Mouse (Mus musculus): ENCODE results near the gene Timm9. TPM values are rescaled to one million over a fixed set of nuclear protein-coding genes. Genes with fewer than 3 reads are reported as not detected.
"Not testable (repeated sequence)": the region's sequence is repeated elsewhere in the genome, so short reads cannot be mapped to it uniquely, and the experiment has no call there.

The Timm9 gene
- total and polyA plus RNA-seq, 2 experiments from 2014 or later: 58.0 to 147 TPM

DNA sequence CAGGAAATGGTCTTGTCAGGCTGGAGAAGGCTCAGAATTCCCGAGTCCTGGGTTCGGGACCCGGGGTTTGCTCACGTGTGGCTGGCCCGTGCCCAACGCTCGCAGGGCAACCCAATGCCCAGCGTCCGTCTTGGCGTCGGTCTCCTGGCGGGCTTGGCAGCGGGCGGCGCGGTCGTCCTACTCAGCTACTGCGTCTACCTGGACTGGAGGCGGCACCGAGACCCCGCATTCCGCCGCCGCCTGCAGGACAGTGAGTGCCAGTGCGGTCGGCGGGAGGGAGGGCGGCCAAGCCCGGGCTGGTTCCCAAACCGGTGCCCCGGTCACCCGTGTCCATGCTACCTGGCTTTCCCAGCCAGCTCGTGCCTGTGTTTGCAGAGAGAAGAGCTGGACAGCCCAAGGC lies 25.2 kb downstream of the Timm9 start, which contains the start of gene Tomm20l:
Gene Tomm20l (plus strand): TSS at position 98 of the 400 bp plus-strand sequence.
- Histone ChIP-seq H3K27ac (no peak within 1 kb of the TSS), H3K4me2 (ENCODE audit: low read depth, low read length) (peak within 1 kb of the TSS; percentile 50), H3K9ac (replicated peaks; ENCODE audit: low read length) (no peak within 1 kb of the TSS), H3K36me3 (ENCODE audit: insufficient read depth, low read length) (no peaks in the 10 kb centered on the region), H3K9me3 (ENCODE audit: low read length) (no peaks in the 10 kb centered on the region), H3K4me3 (ENCODE audit: low read length) (0 out of 2 replicates have a peak within 1 kb of the TSS, but pooled peaks have one; percentile 7), H3K27me3 (ENCODE audit: insufficient read depth, low read length) (no peaks in the 10 kb centered on the region), H3K4me1 (ENCODE audit: insufficient read depth, low read length) (peaks cover 4% of the 10 kb centered on the region; the same call in 1 of the 2 replicates)
- TF ChIP-seq CTCF (IDR thresholded peaks at IDR 0.05; ENCODE audit: low read depth): no peak; the same call in 1 of the 2 replicates
- ATAC-seq (0 out of 2 replicates have a peak, but pooled peaks have one; percentile 24), DNase-seq (ENCODE audit: low spot score) (no peak)
- 11% methylated on average over 33 of the region's 33 CpGs for WGBS

DNA sequence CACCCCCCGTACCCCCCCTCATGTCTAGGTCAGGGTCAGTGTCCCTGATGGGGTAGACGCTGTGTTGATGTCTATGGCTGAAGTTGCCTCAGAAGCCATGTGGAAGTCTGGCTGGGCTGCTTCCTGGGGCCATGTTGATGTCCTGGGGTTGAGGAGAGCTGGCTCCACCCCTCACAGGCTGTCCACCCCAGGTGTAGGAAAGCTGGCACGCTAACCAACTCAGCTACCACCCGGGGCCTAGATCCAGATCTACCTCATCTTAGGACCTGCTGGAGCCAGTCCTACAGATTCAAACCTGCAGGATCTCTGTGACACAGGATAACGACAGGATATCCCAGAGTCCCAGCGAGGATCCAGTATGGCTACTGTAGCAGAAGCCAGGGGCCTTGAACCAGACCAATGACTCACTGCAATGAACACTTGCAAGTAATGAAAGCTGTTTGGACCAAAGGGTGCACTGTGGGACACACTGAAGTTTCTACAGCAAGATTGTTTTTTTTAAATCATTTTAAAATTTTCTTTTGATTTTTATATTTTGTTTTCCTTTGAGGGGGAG lies 29.2 kb downstream of the Timm9 start:
- no peaks in the 10 kb centered on the region for H3K27me3 ChIP-seq (ENCODE audit: insufficient read depth, low read length)
- H3K36me3 ChIP-seq (ENCODE audit: insufficient read depth, low read length): no peaks in the 10 kb centered on the region
- 84% methylated on average over 6 of the region's 6 CpGs for WGBS
- H3K27ac ChIP-seq: no peak overlapping the region
- H3K9ac ChIP-seq (replicated peaks; ENCODE audit: low read length): no peak overlapping the region
- no peaks in the 10 kb centered on the region for H3K9me3 ChIP-seq (ENCODE audit: low read length)
- DNase-seq (ENCODE audit: low spot score): no peak
- no peaks in the 10 kb centered on the region for H3K4me1 ChIP-seq (ENCODE audit: insufficient read depth, low read length)
- TF ChIP-seq CTCF (IDR thresholded peaks at IDR 0.05; ENCODE audit: low read depth): no peak
- no peak overlapping the region for H3K4me3 ChIP-seq (ENCODE audit: low read length)
- ATAC-seq: no peak
- no peak overlapping the region for H3K4me2 ChIP-seq (ENCODE audit: low read depth, low read length)

GRCm38 (mm10) chr12:71104275-71104674 lies 32.2 kb downstream of the Timm9 start:
- H3K27me3 ChIP-seq (ENCODE audit: insufficient read depth, low read length); H3K27ac ChIP-seq; H3K9me3 ChIP-seq (ENCODE audit: low read length); H3K9ac ChIP-seq (replicated peaks; ENCODE audit: low read length); H3K4me2 ChIP-seq (ENCODE audit: low read depth, low read length); DNase-seq (ENCODE audit: low spot score); H3K4me1 ChIP-seq (ENCODE audit: insufficient read depth, low read length); H3K4me3 ChIP-seq (ENCODE audit: low read length); H3K36me3 ChIP-seq (ENCODE audit: insufficient read depth, low read length); ATAC-seq: not testable (repeated sequence)
- WGBS: 89% methylated on average over 4 of the region's 4 CpGs

DNA sequence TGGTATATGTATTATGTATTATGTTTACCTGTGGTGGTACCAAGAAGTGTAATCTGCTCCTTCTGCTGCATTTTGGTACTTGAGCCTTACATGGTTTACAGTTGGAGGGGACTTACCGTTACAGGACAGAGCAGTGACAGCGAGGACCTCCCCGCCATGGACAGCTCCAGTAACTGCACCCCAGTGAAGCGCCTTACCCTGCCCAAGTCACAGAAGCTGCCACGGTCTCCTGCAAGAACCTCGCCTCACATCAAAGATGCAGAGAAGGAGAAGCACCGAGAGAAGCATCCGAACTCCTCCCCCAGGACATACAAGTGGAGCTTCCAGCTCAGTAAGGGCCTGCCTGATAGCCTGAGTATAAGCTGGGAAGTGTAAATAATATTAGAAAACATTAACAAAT lies 50.2 kb downstream of the Timm9 start:
- TF ChIP-seq CTCF (IDR thresholded peaks at IDR 0.05; ENCODE audit: low read depth): no peak
- Histone ChIP-seq H3K9me3 (ENCODE audit: low read length) (no peaks in the 10 kb centered on the region), H3K36me3 (ENCODE audit: insufficient read depth, low read length) (peaks cover 4% of the 10 kb centered on the region), H3K9ac (replicated peaks; ENCODE audit: low read length) (no peak overlapping the region), H3K4me3 (ENCODE audit: low read length) (no peak overlapping the region), H3K27me3 (ENCODE audit: insufficient read depth, low read length) (no peaks in the 10 kb centered on the region), H3K4me1 (ENCODE audit: insufficient read depth, low read length) (no peaks in the 10 kb centered on the region), H3K4me2 (ENCODE audit: low read depth, low read length) (no peak overlapping the region), H3K27ac (no peak overlapping the region)
- ATAC-seq (no peak), DNase-seq (ENCODE audit: low spot score) (no peak)
- WGBS: 92% methylated on average over 8 of the region's 8 CpGs

Other genes starting within 250 kb of the Timm9 start
- 111 and 123 TPM in 2 replicates for gene Actr10, start 198.8 kb downstream of the Timm9 start, total RNA-seq (2014; rRNA removed)
- gene Actr10, start 198.8 kb downstream of the Timm9 start, polyA plus RNA-seq (2015; fragmentation: Nextera tagmentation; extraction: Ambion mirVana): 173 and 176 TPM in 2 replicates
- 99.7 and 118 TPM in 2 replicates for gene Psma3, start 162.1 kb downstream of the Timm9 start, total RNA-seq (2014; rRNA removed)
- 533 and 543 TPM in 2 replicates for gene Psma3, start 162.1 kb downstream of the Timm9 start, polyA plus RNA-seq (2015; fragmentation: Nextera tagmentation; extraction: Ambion mirVana)
- 4.7 and 7.1 TPM in 2 replicates for gene Arid4a, start 120.7 kb downstream of the Timm9 start, total RNA-seq (2014; rRNA removed)
- 32.7 and 41.4 TPM in 2 replicates for gene Arid4a, start 120.7 kb downstream of the Timm9 start, polyA plus RNA-seq (2015; fragmentation: Nextera tagmentation; extraction: Ambion mirVana)
- not detected in 2 replicates for gene Tomm20l, start 25.3 kb downstream of the Timm9 start, total RNA-seq (2014; rRNA removed)
- 0.29 TPM in 1 of 2 replicates, not detected in the other for gene Tomm20l, start 25.3 kb downstream of the Timm9 start, polyA plus RNA-seq (2015; fragmentation: Nextera tagmentation; extraction: Ambion mirVana)
- 7.2 and 7.8 TPM in 2 replicates for gene 2700049A03Rik, start 164 bp upstream of the Timm9 start, total RNA-seq (2014; rRNA removed)
- 7.4 and 7.5 TPM in 2 replicates for gene 2700049A03Rik, start 164 bp upstream of the Timm9 start, polyA plus RNA-seq (2015; fragmentation: Nextera tagmentation; extraction: Ambion mirVana)
- 40.8 and 54.3 TPM in 2 replicates for gene Dact1, start 173.2 kb upstream of the Timm9 start, total RNA-seq (2014; rRNA removed)
- 11.2 and 12.7 TPM in 2 replicates for gene Dact1, start 173.2 kb upstream of the Timm9 start, polyA plus RNA-seq (2015; fragmentation: Nextera tagmentation; extraction: Ambion mirVana)